Mouse (Mus musculus) neural tube, embryonic 11.5 days (tissue): ENCODE measurements at regions not wholly inside any gene's neighbourhood (a gene's known extent, or its start where the extent isn't known, plus 50 kb on each side); places are given as distances from the start of the nearest gene placed in this dataset.

Source experiments
- ATAC-seq: fragments of 200-750 bp; cut with Nextera tagmentation; 2 replicates; pipeline ENCODE4 v1.8.0; 2017; ENCODE audit warnings: moderate number of reproducible peaks, mild to moderate bottlenecking, moderate TSS enrichment, moderate library complexity; ENCODE audit not compliant: insufficient read depth, low FRiP score, low TSS enrichment
- DNase-seq: peaks from one replicate; pipeline ENCODE4 v3.0.0-alpha.2; 2015; ENCODE audit warnings: low spot score
- H3K27ac ChIP-seq: fragments of 300-500 bp; sonication (generic); 2 replicates; pipeline ENCODE4 v1.5.1; 2014; ENCODE audit warnings: low read depth, mild to moderate bottlenecking, low read length
- H3K27me3 ChIP-seq: fragments of 300-500 bp; sonication (generic); 2 replicates; pipeline ENCODE4 v1.6.1; 2014; ENCODE audit warnings: mild to moderate bottlenecking, low read length, mixed read lengths; ENCODE audit not compliant: control insufficient read depth, insufficient read depth
- H3K36me3 ChIP-seq: fragments of 300-500 bp; sonication (generic); 2 replicates; pipeline ENCODE4 v1.6.1; 2014; ENCODE audit warnings: mild to moderate bottlenecking, low read length, moderate library complexity, mixed read lengths; ENCODE audit not compliant: control insufficient read depth, insufficient read depth
- H3K4me1 ChIP-seq: fragments of 300-500 bp; sonication (generic); 2 replicates; pipeline ENCODE4 v1.6.1; 2014; ENCODE audit warnings: low read length, mixed read lengths; ENCODE audit not compliant: control insufficient read depth, insufficient read depth
- H3K4me2 ChIP-seq: fragments of 300-500 bp; sonication (generic); 2 replicates; pipeline ENCODE4 v1.6.1; 2014; ENCODE audit warnings: low read depth, mild to moderate bottlenecking, moderate library complexity
- H3K4me3 ChIP-seq: fragments of 300-500 bp; sonication (generic); 2 replicates; pipeline ENCODE4 v1.5.1; 2014; ENCODE audit warnings: low read depth, low read length
- H3K9ac ChIP-seq: fragments of 300-500 bp; sonication (generic); 2 replicates; pipeline ENCODE4 v1.6.1; 2014; ENCODE audit warnings: mild to moderate bottlenecking, low read length
- H3K9me3 ChIP-seq: fragments of 300-500 bp; sonication (generic); 2 replicates; pipeline ENCODE4 v1.6.1; 2016; ENCODE audit warnings: low read length; ENCODE audit not compliant: control insufficient read depth
- WGBS: fragments of 180-500 bp; shearing (Covaris S2); extraction: QIAGEN DNeasy Blood & Tissue Kit; methylation state at CpG from one replicate; pipeline ENCODE4 v1.1.7; 2014; 5-methylcytosine and 5-hydroxymethylcytosine counted together

DNA sequence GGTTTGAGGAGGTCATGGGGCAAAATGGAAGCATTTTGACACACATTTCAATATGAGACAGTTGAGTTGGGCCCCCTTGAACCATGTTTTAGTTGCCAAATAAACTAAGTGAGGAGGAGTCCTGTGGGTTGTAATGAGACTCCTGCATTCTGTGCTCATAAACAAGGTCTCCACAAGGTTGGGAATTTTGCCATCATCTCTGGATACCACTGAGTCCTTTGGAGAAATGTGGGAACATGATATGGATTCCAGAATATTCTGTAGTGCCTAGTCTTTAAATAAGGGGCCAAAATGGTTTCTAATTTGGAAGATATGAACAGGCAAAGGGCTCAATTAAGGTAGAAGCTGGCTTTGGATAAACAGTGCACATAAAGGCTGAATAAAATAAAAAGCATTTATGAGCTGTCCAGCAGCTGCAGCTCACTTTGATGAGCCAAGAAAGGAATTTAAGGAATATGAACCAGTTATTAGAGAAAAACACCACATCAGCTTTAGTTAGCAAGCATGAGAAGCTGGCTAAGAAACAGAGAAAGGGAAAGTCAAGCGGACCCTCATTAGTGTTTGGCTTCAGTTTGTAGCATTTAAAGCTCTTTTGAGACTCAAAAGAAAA is 161.3 kb upstream of the Sstr4 start:
- Histone ChIP-seq H3K4me2 (no peak overlapping the region), H3K36me3 (no peaks in the 10 kb centered on the region), H3K9me3 (no peaks in the 10 kb centered on the region), H3K4me3 (no peak overlapping the region), H3K27ac (no peak overlapping the region), H3K4me1 (no peaks in the 10 kb centered on the region), H3K9ac (no peak overlapping the region), H3K27me3 (no peaks in the 10 kb centered on the region)
- DNase-seq: no peak
- no peak for ATAC-seq
- WGBS: 91% methylated on average over 1 of the region's 1 CpGs

- Histone ChIP-seq H3K4me1 (no peaks in the 10 kb centered on the region), H3K9ac (no peak overlapping the region), H3K27me3 (no peaks in the 10 kb centered on the region), H3K4me2 (no peak overlapping the region), H3K27ac (no peak overlapping the region), H3K9me3 (no peaks in the 10 kb centered on the region), H3K36me3 (no peaks in the 10 kb centered on the region), H3K4me3 (no peak overlapping the region)
- WGBS: 73% methylated on average over 4 of the region's 4 CpGs
- ATAC-seq (no peak), DNase-seq (no peak)
Observed at GRCm38 (mm10) chr2:148237121-148237520, 158.0 kb upstream of the Sstr4 start.

DNA sequence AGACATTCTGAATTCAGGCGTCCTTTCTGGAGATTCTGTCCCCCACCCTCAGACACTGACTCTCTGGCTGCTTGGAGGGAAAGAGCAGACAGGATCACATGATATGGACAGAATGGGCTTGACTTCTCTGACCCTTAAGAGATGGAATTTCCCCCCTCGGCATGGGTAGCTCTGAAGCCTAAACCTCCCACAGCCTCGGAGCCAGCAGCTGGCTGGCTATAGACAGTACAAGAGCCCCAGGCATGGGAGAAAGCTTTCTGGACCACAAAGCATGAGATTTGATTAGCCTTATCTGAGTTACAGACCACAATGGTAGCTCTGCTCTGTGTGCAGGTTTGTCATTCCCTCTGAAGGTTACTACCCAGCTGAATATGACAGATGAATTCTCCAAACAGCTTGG is 156.1 kb upstream of the Sstr4 start:
- DNase-seq: no peak
- no peak overlapping the region for H3K27ac ChIP-seq

DNA sequence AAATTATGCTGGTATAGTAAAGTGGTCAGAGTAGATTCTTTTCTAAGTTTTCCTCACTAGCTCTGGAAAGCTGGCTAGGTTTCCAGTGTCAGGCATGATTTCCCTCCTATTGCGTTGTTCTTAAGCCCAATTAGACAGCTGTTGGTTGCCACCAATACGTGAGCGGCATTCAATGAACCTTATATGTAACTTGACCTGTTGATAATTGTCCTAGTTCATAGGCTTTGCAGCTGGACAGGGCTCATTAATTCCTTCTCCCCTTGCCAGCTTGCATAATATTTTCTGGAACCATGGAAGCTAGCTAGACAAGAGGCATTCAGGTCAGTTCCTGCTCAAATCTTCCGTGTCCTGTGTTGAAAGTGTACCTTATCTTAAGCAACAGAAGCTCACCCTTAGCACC is 152.9 kb upstream of the Sstr4 start:
- Histone ChIP-seq H3K4me3 (no peak overlapping the region), H3K9ac (no peak overlapping the region), H3K4me1 (no peaks in the 10 kb centered on the region), H3K4me2 (no peak overlapping the region), H3K27ac (no peak overlapping the region), H3K9me3 (no peaks in the 10 kb centered on the region), H3K27me3 (no peaks in the 10 kb centered on the region), H3K36me3 (no peaks in the 10 kb centered on the region)
- ATAC-seq (no peak), DNase-seq (no peak)
- WGBS: 72% methylated on average over 4 of the region's 4 CpGs

More for the DNA sequence above, 156.1 kb upstream of the Sstr4 start:
- WGBS: 54% methylated on average over 3 of the region's 3 CpGs
- Histone ChIP-seq H3K27me3 (no peaks in the 10 kb centered on the region), H3K4me1 (no peaks in the 10 kb centered on the region), H3K9me3 (no peaks in the 10 kb centered on the region), H3K9ac (no peak overlapping the region), H3K36me3 (no peaks in the 10 kb centered on the region), H3K4me2 (no peak overlapping the region), H3K4me3 (no peak overlapping the region)
- ATAC-seq: no peak

DNA sequence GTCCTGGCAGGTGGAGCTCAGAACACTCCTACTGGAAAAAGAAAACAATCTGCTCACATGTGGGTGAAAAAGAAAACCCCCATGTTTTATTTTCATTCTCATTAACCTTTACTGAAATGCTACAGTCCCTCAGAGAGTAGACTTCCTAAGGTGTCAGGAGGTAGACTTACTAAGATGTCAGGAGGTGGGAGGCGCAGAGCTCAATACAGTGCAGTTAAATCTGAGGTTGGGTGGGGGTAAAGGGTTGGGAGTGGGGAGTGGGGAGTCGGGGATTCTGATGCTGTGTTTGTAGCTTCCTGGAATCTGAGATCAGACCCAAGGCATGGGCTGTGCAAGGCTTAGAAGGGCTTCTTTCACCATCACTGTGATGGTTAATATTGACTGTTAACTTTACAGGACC is 149.6 kb upstream of the Sstr4 start:
- H3K4me3 ChIP-seq: no peak overlapping the region
- no peak overlapping the region for H3K4me2 ChIP-seq
- DNase-seq: no peak
- no peaks in the 10 kb centered on the region for H3K4me1 ChIP-seq
- H3K27ac ChIP-seq: no peak overlapping the region
- 78% methylated on average over 2 of the region's 2 CpGs for WGBS
- no peak for ATAC-seq
- no peaks in the 10 kb centered on the region for H3K9me3 ChIP-seq
- no peaks in the 10 kb centered on the region for H3K27me3 ChIP-seq
- H3K36me3 ChIP-seq: no peaks in the 10 kb centered on the region
- H3K9ac ChIP-seq: no peak overlapping the region

- Histone ChIP-seq H3K4me1 (no peaks in the 10 kb centered on the region), H3K4me3 (no peak overlapping the region), H3K36me3 (no peaks in the 10 kb centered on the region), H3K27me3 (no peaks in the 10 kb centered on the region), H3K9ac (no peak overlapping the region), H3K27ac (no peak overlapping the region), H3K9me3 (no peaks in the 10 kb centered on the region), H3K4me2 (no peak overlapping the region)
- no peak for ATAC-seq
- no peak for DNase-seq
- WGBS: 93% methylated on average over 1 of the region's 1 CpGs
Observed at GRCm38 (mm10) chr2:148250902-148251301, 144.2 kb upstream of the Sstr4 start.

- no peak overlapping the region for H3K4me3 ChIP-seq
- H3K36me3 ChIP-seq: no peaks in the 10 kb centered on the region
- ATAC-seq (no peak), DNase-seq (no peak)
- no peaks in the 10 kb centered on the region for H3K27me3 ChIP-seq
- no peaks in the 10 kb centered on the region for H3K9me3 ChIP-seq
- H3K4me1 ChIP-seq: no peaks in the 10 kb centered on the region
- no peak overlapping the region for H3K4me2 ChIP-seq
- no peak overlapping the region for H3K9ac ChIP-seq
- H3K27ac ChIP-seq: no peak overlapping the region
Observed at GRCm38 (mm10) chr2:148255662-148256061, 139.5 kb upstream of the Sstr4 start.

DNA sequence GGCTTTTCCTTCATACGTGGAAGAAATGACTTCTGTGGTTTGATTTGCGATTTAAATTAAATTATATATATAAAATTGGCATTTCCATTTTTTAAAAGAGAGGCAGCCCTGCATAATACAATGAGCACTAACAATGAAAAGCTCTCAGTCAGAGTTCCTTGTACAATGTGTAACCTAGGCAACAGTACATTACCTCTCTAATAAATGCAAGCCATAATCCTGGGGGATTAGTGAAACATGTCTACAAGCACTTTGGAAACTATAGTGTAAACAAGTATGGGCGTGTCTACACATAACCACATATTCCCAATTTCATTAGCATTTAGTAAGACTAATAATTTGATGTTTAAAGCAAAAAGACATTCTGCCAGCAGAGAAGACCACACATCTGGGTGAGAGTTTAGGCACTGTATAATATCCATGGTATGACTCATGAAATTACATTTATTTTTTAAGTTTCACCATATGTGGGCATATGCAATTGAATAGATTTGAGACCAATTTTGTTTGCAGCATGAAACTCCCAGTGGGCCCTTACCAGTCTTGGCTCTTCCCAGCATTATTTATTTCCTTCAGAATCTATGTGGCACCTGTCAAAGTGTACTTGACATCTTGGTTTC is 130.9 kb upstream of the Sstr4 start:
- no peak overlapping the region for H3K9ac ChIP-seq
- no peak overlapping the region for H3K27ac ChIP-seq
- H3K27me3 ChIP-seq: no peaks in the 10 kb centered on the region
- H3K4me1 ChIP-seq: no peaks in the 10 kb centered on the region
- ATAC-seq (no peak), DNase-seq (no peak)
- no peaks in the 10 kb centered on the region for H3K36me3 ChIP-seq
- H3K4me3 ChIP-seq: no peak overlapping the region
- H3K9me3 ChIP-seq: no peaks in the 10 kb centered on the region
- WGBS: 82% methylated on average over 3 of the region's 3 CpGs
- H3K4me2 ChIP-seq: no peak overlapping the region

GRCm38 (mm10) chr2:148279200-148279599 is 115.9 kb upstream of the Sstr4 start:
- DNase-seq: no peak

More at GRCm38 (mm10) chr2:148279200-148279599, 115.9 kb upstream of the Sstr4 start:
- Histone ChIP-seq H3K27me3 (no peaks in the 10 kb centered on the region), H3K4me1 (no peaks in the 10 kb centered on the region), H3K36me3 (no peaks in the 10 kb centered on the region), H3K27ac (no peak overlapping the region), H3K9ac (no peak overlapping the region), H3K4me2 (no peak overlapping the region), H3K9me3 (no peaks in the 10 kb centered on the region), H3K4me3 (no peak overlapping the region)
- no peak for ATAC-seq
- 85% methylated on average over 3 of the region's 3 CpGs for WGBS
